Mouse (Mus musculus) left cerebral cortex, adult 2 months (tissue): ENCODE results near the gene Pdia5. TPM values are rescaled to one million over a fixed set of nuclear protein-coding genes. Genes with fewer than 3 reads are reported as not detected.

Source experiments
- DNase-seq, 2 experiments: peaks; one replicate each; pipeline ENCODE4 v3.0.0; 2021 to 2022; ENCODE audit warnings: low spot score in 2 of 2, mixed read lengths in 1 of 2; ENCODE audit errors: extremely low spot score in 1 of 2
- H3K27ac ChIP-seq: fragments of 200-600 bp; 2 replicates; pipeline ENCODE4 v1.8.1; 2022
- H3K4me3 ChIP-seq: fragments of 200-600 bp; 2 replicates; pipeline ENCODE4 v1.8.1; 2022
- CTCF ChIP-seq: fragments of 200-600 bp; IDR thresholded peaks from 2 replicates; pipeline ENCODE4 v1.8.1; 2022; ENCODE audit warnings: antibody characterized with exemption, mild to moderate bottlenecking, moderate library complexity
- intact Hi-C: fragments of 180-260 bp; cut with DNase I; formaldehyde crosslinking; loops from one replicate; pipeline ENCODE4 v1.15.1; 2025
- long read RNA-seq, 2 experiments: library from polyadenylated mRNA; stranded (forward); transcript quantifications; one replicate each; pipeline ENCODE4 v2.0.0; 2021; ENCODE audit warnings: borderline mapping rate in 2 of 2
- total RNA-seq, 2 experiments: library from RNA; stranded (reverse); gene quantifications; 2 replicates each; pipeline ENCODE4 v1.2.3; 2021

Pdia5 gene
- 1 to 10 TPM; 3.4 to 4.6 TPM for total RNA-seq
- long read RNA-seq, experiment 1, partial matches to known transcripts = 0 of 3 reads
- long read RNA-seq, experiment 1, other reads (novel, unspliced or antisense) = 1 of 3 reads
- long read RNA-seq, experiment 2, partial matches to known transcripts = 1 of 6 reads
- long read RNA-seq, experiment 2, other reads (novel, unspliced or antisense) = 3 of 6 reads

GRCm38 (mm10) chr16:35490231-35491070 lies at the start of gene Pdia5:
TSS of gene Pdia5 (minus strand) at chr16:35490873.
- intact Hi-C loops = no loop called here
- no peak; the same call in 1 of the 2 replicates for TF ChIP-seq CTCF
- DNase-seq = peak; percentile 86
- no peak within 1 kb of the TSS for H3K27ac ChIP-seq
- H3K4me3 ChIP-seq = peak within 1 kb of the TSS; percentile 79

- no peak overlapping the region for H3K27ac ChIP-seq
- intact Hi-C loops = loop anchor here (5.0 kb wide), 2 partner anchors 222 to 278 kb away; no protein-coding TSS in a partner anchor
- no peak for TF ChIP-seq CTCF
- DNase-seq = no peak
- H3K4me3 ChIP-seq = no peak overlapping the region
These were observed 48.4 kb upstream of the Pdia5 start for GRCm38 (mm10) chr16:35539041-35539440.

- Histone ChIP-seq H3K4me3 (no peak overlapping the region), H3K27ac (no peak overlapping the region)
- TF ChIP-seq CTCF = no peak
- DNase-seq = no peak
- intact Hi-C loops = loop anchor here (5.0 kb wide), 2 partner anchors 220 to 280 kb away; no protein-coding TSS in a partner anchor
These were observed 47.0 kb upstream of the Pdia5 start for GRCm38 (mm10) chr16:35537651-35538050.

- Histone ChIP-seq H3K27ac (no peak overlapping the region), H3K4me3 (no peak overlapping the region)
- TF ChIP-seq CTCF = no peak
- intact Hi-C loops = loop anchor here (5.0 kb wide), 2 partner anchors 217 to 283 kb away; no protein-coding TSS in a partner anchor
- no peak for DNase-seq
These were observed 44.0 kb upstream of the Pdia5 start for GRCm38 (mm10) chr16:35534630-35535029.

GRCm38 (mm10) chr16:35524200-35524599 lies 33.5 kb upstream of the Pdia5 start:
- DNase-seq = no peak
- Histone ChIP-seq H3K27ac (no peak overlapping the region), H3K4me3 (no peak overlapping the region)
- TF ChIP-seq CTCF = no peak
- intact Hi-C loops = no loop called here

GRCm38 (mm10) chr16:35519245-35519644 lies 28.6 kb upstream of the Pdia5 start:
- Histone ChIP-seq H3K27ac (no peak overlapping the region), H3K4me3 (no peak overlapping the region)
- intact Hi-C loops = no loop called here
- no peak for DNase-seq
- TF ChIP-seq CTCF = no peak

- intact Hi-C loops = no loop called here
- H3K27ac ChIP-seq = no peak overlapping the region
- no peak overlapping the region for H3K4me3 ChIP-seq
- TF ChIP-seq CTCF = no peak
- no peak for DNase-seq
These were observed 27.6 kb upstream of the Pdia5 start for GRCm38 (mm10) chr16:35517976-35518951.

- H3K27ac ChIP-seq = no peak overlapping the region
- DNase-seq = no peak
- H3K4me3 ChIP-seq = no peak overlapping the region
- intact Hi-C loops = no loop called here
- TF ChIP-seq CTCF = no peak
These were observed 25.4 kb upstream of the Pdia5 start for GRCm38 (mm10) chr16:35515977-35516612.

GRCm38 (mm10) chr16:35509331-35510070 lies 18.8 kb upstream of the Pdia5 start:
- H3K4me3 ChIP-seq = no peak overlapping the region
- no peak for DNase-seq
- intact Hi-C loops = no loop called here

GRCm38 (mm10) chr16:35508581-35508980 lies 17.9 kb upstream of the Pdia5 start:
- DNase-seq = no peak
- intact Hi-C loops = no loop called here
- H3K27ac ChIP-seq = no peak overlapping the region
- no peak overlapping the region for H3K4me3 ChIP-seq
- no peak for TF ChIP-seq CTCF

More at GRCm38 (mm10) chr16:35509331-35510070, 18.8 kb upstream of the Pdia5 start:
- no peak for TF ChIP-seq CTCF
- H3K27ac ChIP-seq = no peak overlapping the region

- H3K4me3 ChIP-seq = no peak overlapping the region
- intact Hi-C loops = no loop called here
These were observed 15.1 kb upstream of the Pdia5 start for GRCm38 (mm10) chr16:35505786-35506185.

More at GRCm38 (mm10) chr16:35505786-35506185, 15.1 kb upstream of the Pdia5 start:
- no peak for TF ChIP-seq CTCF
- no peak overlapping the region for H3K27ac ChIP-seq
- no peak for DNase-seq
